Mouse (Mus musculus): Measurements from ENCODE around the gene Fam227a. TPM values are rescaled to one million over a fixed set of nuclear protein-coding genes. Genes with fewer than 3 reads are reported as not detected.

Fam227a gene
- total RNA-seq, 2 experiments from 2014 or later: 7.7 to 10.9 TPM

GRCm38 (mm10) chr15:79641135-79641817 lies 17.5 kb downstream of the Fam227a start:
- peak in 1 of 2 experiments; percentile 78 for DNase-seq (ENCODE audit: low spot score in 2 of 2)
- intact Hi-C loops (cut with DNase I): no loop called here

- intact Hi-C loops (cut with DNase I): no loop called here
- no peak for DNase-seq (ENCODE audit: low spot score in 2 of 2)
Observed at GRCm38 (mm10) chr15:79630471-79630870, 28.3 kb downstream of the Fam227a start.

GRCm38 (mm10) chr15:79619770-79620414 lies 38.9 kb downstream of the Fam227a start:
- no peak for DNase-seq (ENCODE audit: low spot score in 2 of 2)
- intact Hi-C loops (cut with DNase I): no loop called here

GRCm38 (mm10) chr15:79618456-79618855 lies 40.3 kb downstream of the Fam227a start:
- intact Hi-C loops (cut with DNase I): no loop called here
- no peak for DNase-seq (ENCODE audit: low spot score in 2 of 2)

GRCm38 (mm10) chr15:79617135-79617534 lies 41.6 kb downstream of the Fam227a start:
- intact Hi-C loops (cut with DNase I): no loop called here
- DNase-seq (ENCODE audit: low spot score in 2 of 2): no peak

- intact Hi-C loops (cut with DNase I): no loop called here
- DNase-seq (ENCODE audit: low spot score in 2 of 2): no peak
Observed at GRCm38 (mm10) chr15:79616729-79617128, 42.0 kb downstream of the Fam227a start.

- intact Hi-C loops (cut with DNase I): no loop called here
- no peak for DNase-seq (ENCODE audit: low spot score in 2 of 2)
Observed at GRCm38 (mm10) chr15:79615501-79615900, 43.3 kb downstream of the Fam227a start.

- intact Hi-C loops (cut with DNase I): loop anchor here (5.0 kb wide), 2 partner anchors 47 to 102 kb away; partner anchors contain the start of gene Kcnj4
- no peak for DNase-seq (ENCODE audit: low spot score in 2 of 2)
Observed at GRCm38 (mm10) chr15:79609226-79609625, 49.5 kb downstream of the Fam227a start.

- peak in 1 of 2 experiments; percentile 78 for DNase-seq (ENCODE audit: low spot score in 2 of 2)
- intact Hi-C loops (cut with DNase I): loop anchor here (5.0 kb wide), 2 partner anchors 46 to 101 kb away; partner anchors contain the start of gene Kcnj4
Observed at GRCm38 (mm10) chr15:79608214-79608613, 50.5 kb downstream of the Fam227a start.

- intact Hi-C loops (cut with DNase I): loop anchor here (5.0 kb wide), 2 partner anchors 45 to 100 kb away; partner anchors contain the start of gene Kcnj4
- peak; percentile 32 to 70 for DNase-seq (ENCODE audit: low spot score in 2 of 2)
Observed at GRCm38 (mm10) chr15:79607757-79608156, 51.0 kb downstream of the Fam227a start.

GRCm38 (mm10) chr15:79606161-79606560 lies 52.6 kb downstream of the Fam227a start:
- intact Hi-C loops (cut with DNase I): loop anchor here (5.0 kb wide), 2 partner anchors 44 to 99 kb away; partner anchors contain the start of gene Kcnj4
- peak; percentile 32 to 63 for DNase-seq (ENCODE audit: low spot score in 2 of 2)

GRCm38 (mm10) chr15:79604990-79605665 lies 53.6 kb downstream of the Fam227a start, which contains the start of gene Dmc1:
Gene Dmc1 (minus strand): TSS chr15:79605109.
- DNase-seq (ENCODE audit: low spot score in 2 of 2): no peak
- intact Hi-C loops (cut with DNase I): loop anchor here (2.0 to 5.0 kb wide), 4 partner anchors 43 to 363 kb away; partner anchors contain the start of genes Ddx17 and Kcnj4

- intact Hi-C loops (cut with DNase I): loop anchor here (1.0 to 5.0 kb wide), 2 partner anchors 22 to 358 kb away; no protein-coding TSS in a partner anchor
- DNase-seq (ENCODE audit: low spot score in 2 of 2): peak; percentile 60 to 86
Observed at GRCm38 (mm10) chr15:79600176-79600575, 58.6 kb downstream of the Fam227a start.

- DNase-seq (ENCODE audit: low spot score in 2 of 2): no peak
- intact Hi-C loops (cut with DNase I): no loop called here
Observed at GRCm38 (mm10) chr15:79598715-79599114, 60.0 kb downstream of the Fam227a start.

GRCm38 (mm10) chr15:79581581-79581980 lies 77.2 kb downstream of the Fam227a start:
- intact Hi-C loops (cut with DNase I): no loop called here
- DNase-seq (ENCODE audit: low spot score in 2 of 2): no peak

GRCm38 (mm10) chr15:79577671-79578426 lies 80.9 kb downstream of the Fam227a start:
- peak; percentile 26 to 83 for DNase-seq (ENCODE audit: low spot score in 2 of 2)
- intact Hi-C loops (cut with DNase I): loop anchor here (1.0 kb wide), 2 partner anchors 22 to 32 kb away; partner anchors contain the start of gene Ddx17

GRCm38 (mm10) chr15:79576947-79577346 lies 81.8 kb downstream of the Fam227a start:
- intact Hi-C loops (cut with DNase I): loop anchor here (1.0 kb wide), 2 partner anchors 15 to 31 kb away; partner anchors contain the start of gene Ddx17
- DNase-seq (ENCODE audit: low spot score in 2 of 2): no peak

- intact Hi-C loops (cut with DNase I): loop anchor here (1.0 kb wide), 1 partner anchor 13 kb away; no protein-coding TSS in a partner anchor
Observed at GRCm38 (mm10) chr15:79575543-79576222, 83.1 kb downstream of the Fam227a start.

More at GRCm38 (mm10) chr15:79575543-79576222, 83.1 kb downstream of the Fam227a start:
- DNase-seq (ENCODE audit: low spot score in 2 of 2): peak in 1 of 2 experiments; percentile 67
